Mouse (Mus musculus) urinary bladder, postnatal 14 days (tissue): Measurements from ENCODE around the gene Syne2.
A peak's percentile ranks its signal among the peaks of the same experiment; 100 is the strongest.

ENCODE experiments used
- DNase-seq: peaks from one replicate; pipeline ENCODE4 v3.0.0; 2021; ENCODE audit warnings: low spot score

The Syne2 gene

DNA sequence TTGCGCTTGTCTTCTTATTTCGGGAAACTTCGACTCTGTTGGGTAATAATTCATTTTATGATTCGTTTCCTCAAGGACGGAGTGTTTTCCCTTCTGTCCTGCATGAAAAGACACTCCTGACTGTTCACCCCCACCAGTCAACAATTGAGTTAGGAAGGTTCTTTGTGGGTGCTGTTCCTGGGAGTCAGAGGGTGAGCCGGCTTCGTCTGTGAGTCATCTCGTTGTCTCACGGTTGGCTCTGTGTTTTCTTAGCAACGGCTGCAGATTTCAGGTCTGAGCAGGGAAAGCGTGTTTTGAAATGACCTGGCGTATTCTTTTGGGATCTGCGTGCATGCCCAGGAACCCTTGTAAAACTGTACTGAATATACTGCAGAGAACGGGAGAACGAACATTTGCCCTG is 9.8 kb downstream of the Syne2 start:
- peak; percentile 73 for DNase-seq

- peak; percentile 52 for DNase-seq
Measured at GRCm38 (mm10) chr12:75829616-75830015, 11.7 kb downstream of the Syne2 start.

- peak; percentile 30 for DNase-seq
Measured at GRCm38 (mm10) chr12:75833149-75833959, 15.4 kb downstream of the Syne2 start.

GRCm38 (mm10) chr12:75833960-75834729 is 16.2 kb downstream of the Syne2 start:
- DNase-seq = no peak

GRCm38 (mm10) chr12:75836524-75836962 is 18.6 kb downstream of the Syne2 start:
- DNase-seq = no peak

GRCm38 (mm10) chr12:75837462-75837861 is 19.5 kb downstream of the Syne2 start:
- no peak for DNase-seq

GRCm38 (mm10) chr12:75839083-75839736 is 21.3 kb downstream of the Syne2 start:
- DNase-seq = no peak

- no peak for DNase-seq
Measured at GRCm38 (mm10) chr12:75841183-75841582, 23.2 kb downstream of the Syne2 start.

GRCm38 (mm10) chr12:75844311-75844710 is 26.4 kb downstream of the Syne2 start:
- no peak for DNase-seq

GRCm38 (mm10) chr12:75845070-75845469 is 27.1 kb downstream of the Syne2 start:
- no peak for DNase-seq

DNA sequence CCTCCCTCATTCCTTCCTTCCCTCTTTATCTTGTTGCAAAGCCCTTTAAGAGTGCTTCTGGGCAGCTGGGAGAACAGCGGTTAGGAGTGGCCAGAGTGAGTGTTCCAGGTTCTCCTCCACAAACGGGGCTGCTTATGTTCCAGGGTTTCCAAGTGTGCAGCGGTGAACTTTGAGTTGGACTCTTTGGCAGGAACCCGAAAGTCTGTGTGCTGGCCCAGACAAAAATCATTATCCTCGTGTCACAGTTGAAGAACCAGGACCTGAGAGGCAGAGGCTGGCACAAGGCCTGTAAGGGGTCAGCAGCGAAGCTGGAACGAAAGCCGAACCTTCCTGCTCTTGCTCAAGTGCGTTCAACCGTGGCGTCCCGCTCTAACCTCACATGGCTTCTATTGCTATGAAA is 28.6 kb downstream of the Syne2 start:
- peak; percentile 10 for DNase-seq

DNA sequence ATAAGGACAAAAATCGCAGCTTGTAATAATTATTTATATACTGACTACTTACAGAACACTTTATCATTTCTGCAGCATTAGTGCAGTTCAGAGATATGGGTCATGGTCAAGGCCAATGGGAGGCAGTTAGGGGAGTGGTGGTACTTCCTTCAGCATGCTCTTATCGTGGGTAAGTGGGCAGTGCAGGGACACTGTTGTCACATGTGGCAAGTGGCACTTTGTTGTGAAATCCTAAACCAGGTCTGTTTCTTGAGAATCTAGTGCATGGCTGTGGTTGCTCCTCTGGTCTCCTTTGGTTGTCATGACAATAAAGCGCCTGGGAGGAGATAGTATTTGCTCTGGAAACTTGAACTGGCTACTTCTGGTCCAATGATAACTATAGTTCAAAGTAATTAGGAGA is 32.3 kb downstream of the Syne2 start:
- no peak for DNase-seq

GRCm38 (mm10) chr12:75851481-75851880 is 33.5 kb downstream of the Syne2 start:
- no peak for DNase-seq

DNA sequence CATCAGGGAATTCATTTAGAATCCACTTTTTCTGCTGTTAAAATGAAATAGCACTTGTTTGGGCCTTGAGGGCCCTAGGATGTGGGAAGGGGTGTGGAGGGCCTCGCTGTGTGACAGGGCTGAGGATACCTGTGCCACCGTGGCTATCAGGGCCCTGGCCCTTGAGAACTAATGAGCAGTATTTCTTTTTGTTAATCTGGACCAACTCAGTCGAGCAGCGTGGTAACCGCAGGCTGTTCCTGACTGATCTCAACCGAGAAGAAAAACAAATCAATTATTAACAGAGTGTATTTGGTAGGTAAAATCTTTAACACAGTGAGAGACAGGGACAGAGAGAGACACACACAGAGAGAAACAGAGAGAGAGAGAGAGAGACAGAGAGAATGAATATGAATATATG is 34.5 kb downstream of the Syne2 start:
- DNase-seq = no peak

DNA sequence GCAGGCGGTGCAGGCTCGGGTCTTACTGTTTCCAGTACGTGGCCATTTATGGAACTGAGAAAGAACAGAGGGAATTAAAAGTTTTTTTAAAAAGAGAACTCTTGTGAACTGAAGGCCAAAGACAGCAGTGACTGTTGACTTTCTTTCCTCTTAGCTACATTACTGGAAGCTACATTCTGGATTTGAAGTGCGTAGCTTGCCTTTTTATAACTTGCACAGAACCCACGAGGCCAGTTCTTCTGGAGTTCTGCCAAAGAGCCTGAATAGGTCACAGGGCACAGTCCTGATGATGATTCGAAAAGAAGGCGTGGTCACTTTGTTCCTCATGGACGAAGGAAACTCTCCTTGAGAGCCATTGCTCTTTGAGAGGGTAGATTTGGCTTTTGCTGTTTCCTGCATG is 35.6 kb downstream of the Syne2 start:
- DNase-seq = peak; percentile 58

DNA sequence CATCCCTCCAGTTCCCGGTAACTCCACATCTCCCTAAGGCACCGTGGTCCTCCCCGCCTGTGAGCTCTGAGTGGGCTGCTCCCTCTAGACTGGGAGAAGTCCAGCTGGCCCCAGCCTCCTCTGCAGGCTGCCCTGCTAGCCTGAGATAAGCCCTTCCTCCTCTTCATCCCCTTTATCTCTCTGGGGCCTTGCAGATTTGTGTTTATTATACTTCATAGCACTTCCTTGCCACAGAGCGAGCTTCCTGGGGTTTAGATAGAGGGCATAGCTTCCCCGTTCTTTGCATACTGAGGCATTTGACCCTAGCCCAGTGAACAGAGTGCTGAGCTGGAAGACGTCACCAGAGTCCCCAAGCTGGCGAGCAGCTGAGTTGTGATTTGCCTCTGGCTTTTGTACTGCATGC is 37.1 kb downstream of the Syne2 start:
- peak; percentile 38 for DNase-seq

- DNase-seq = peak; percentile 35
Measured at GRCm38 (mm10) chr12:75855621-75856020, 37.7 kb downstream of the Syne2 start.

DNA sequence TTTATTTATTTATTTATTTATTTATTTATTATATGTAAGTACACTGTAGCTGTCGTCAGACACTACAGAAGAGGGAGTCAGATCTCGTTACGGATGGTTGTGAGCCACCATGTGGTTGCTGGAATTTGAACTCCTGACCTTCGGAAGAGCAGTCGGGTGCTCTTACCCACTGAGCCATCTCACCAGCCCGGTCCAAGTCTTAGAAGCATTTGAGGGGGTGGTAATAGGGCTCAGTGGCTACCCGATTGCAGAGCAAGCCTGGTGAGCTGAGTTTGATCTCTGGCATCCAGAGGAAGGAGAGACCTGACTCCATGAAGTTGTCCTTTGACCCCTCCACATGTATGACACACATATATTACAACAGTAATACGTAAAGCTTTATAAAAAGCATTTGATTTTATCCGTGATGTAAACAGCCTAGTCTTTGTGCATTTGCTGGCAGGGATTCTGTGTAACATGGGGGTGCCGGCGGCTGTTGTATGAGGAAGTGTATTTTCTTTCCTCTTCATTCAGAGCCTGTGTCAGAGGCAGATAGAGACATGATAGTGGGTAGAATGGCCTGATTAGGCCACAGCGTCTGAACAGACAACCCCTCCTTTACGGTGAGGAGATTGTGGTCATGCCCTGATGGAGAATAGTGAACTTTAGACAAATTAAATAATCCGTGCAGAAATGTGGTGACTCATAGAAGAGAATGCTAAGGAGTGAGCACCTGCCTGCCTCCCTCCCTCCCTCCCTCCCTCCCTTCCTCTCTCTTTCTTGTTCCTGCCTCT is 38.3 kb downstream of the Syne2 start:
- DNase-seq = peak; percentile 37

- DNase-seq = no peak
Measured at GRCm38 (mm10) chr12:75859936-75860335, 42.0 kb downstream of the Syne2 start.

GRCm38 (mm10) chr12:75860843-75861242 is 42.9 kb downstream of the Syne2 start:
- DNase-seq = no peak

DNA sequence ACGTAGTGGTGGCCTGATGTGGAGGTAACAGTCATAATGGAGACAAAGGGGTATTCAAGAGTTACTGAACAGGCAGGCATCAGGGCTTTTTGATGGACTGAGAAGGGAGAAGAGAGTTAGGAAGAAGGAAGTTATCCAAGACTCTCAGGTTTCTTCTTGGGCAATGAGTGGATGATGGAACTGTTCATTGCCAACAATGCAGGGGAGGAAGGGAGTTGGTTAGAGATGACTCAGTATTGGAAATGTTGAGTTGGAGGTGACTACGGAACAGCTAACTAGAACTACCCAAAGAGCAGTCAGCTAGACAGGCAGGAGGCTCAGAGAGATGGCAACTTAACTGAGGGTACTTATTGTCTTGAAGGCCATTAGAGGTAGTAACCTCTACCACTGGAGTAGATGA is 47.2 kb downstream of the Syne2 start:
- DNase-seq = no peak
